Comparison of ENCODE assay signal across 20 mouse cellular contexts in genomic region chrX:167011977-167012542, GRCm38 (mm10).
A peak's percentile ranks its signal among the peaks of the same experiment; 100 is the strongest.
DNase-seq lines count a peak whose midpoint lies in the region; ATAC-seq and TF ChIP-seq lines count a peak whose summit lies in the region.
"Had no signal": no experiment of that assay in that cellular context is flagged by ENCODE, and none has a peak within 500 bp of the region (broad histone marks: within the 10 kb centered on the region; RNA-seq: fewer than 3 reads in every experiment).

No protein-coding gene starts in this region.

- no peaks in the 10 kb centered on the region for H3K27me3 ChIP-seq in stomach, embryonic 15.5 days (replicated peaks)
- H3K27me3 ChIP-seq in stomach, postnatal 0 days (ENCODE audit: control insufficient read depth, insufficient read depth, low read length): no peaks in the 10 kb centered on the region
- H3K27me3 ChIP-seq in lung, embryonic 16.5 days (ENCODE audit: control insufficient read depth, insufficient read depth, low read depth, low read length): no peaks in the 10 kb centered on the region; the same call in none of the 2 replicates
- H3K27me3 ChIP-seq: heart, embryonic 15.5 days had no signal

- no peak overlapping the region for H3K4me3 ChIP-seq in stomach, embryonic 15.5 days (replicated peaks)
- no peak overlapping the region for H3K4me3 ChIP-seq in stomach, postnatal 0 days (ENCODE audit: low read depth, low read length)
- no peak overlapping the region for H3K4me3 ChIP-seq in lung, embryonic 16.5 days (ENCODE audit: low read length)
- H3K4me3 ChIP-seq: embryonic facial prominence, embryonic 10.5 days; forebrain, embryonic 13.5 days; heart, adult 2 months; heart, embryonic 15.5 days; hindbrain, embryonic 10.5 days had no signal

- no peak for TF ChIP-seq EP300 in stomach, postnatal 0 days (optimal IDR thresholded peaks at IDR 0.05)

- no peaks in the 10 kb centered on the region for H3K9me3 ChIP-seq in stomach, embryonic 15.5 days
- no peaks in the 10 kb centered on the region for H3K9me3 ChIP-seq in stomach, postnatal 0 days (ENCODE audit: control insufficient read depth, low read length)
- H3K9me3 ChIP-seq in lung, embryonic 16.5 days (ENCODE audit: control insufficient read depth, low read length): no peaks in the 10 kb centered on the region
- H3K9me3 ChIP-seq: embryonic facial prominence, embryonic 10.5 days; forebrain, embryonic 13.5 days; heart, embryonic 15.5 days; hindbrain, embryonic 10.5 days had no signal

- no peaks in the 10 kb centered on the region for H3K4me1 ChIP-seq in stomach, embryonic 15.5 days
- no peaks in the 10 kb centered on the region for H3K4me1 ChIP-seq in stomach, postnatal 0 days (replicated peaks; ENCODE audit: control insufficient read depth, insufficient read depth)
- H3K4me1 ChIP-seq in lung, embryonic 16.5 days (replicated peaks; ENCODE audit: control insufficient read depth, insufficient read depth, low read length): 0 out of 2 replicates have a peak, but pooled peaks cover 3% of the 10 kb centered on the region
- H3K4me1 ChIP-seq: embryonic facial prominence, embryonic 10.5 days; forebrain, embryonic 13.5 days; heart, embryonic 15.5 days; hindbrain, embryonic 10.5 days had no signal

- no peak overlapping the region for H3K9ac ChIP-seq in stomach, embryonic 15.5 days
- no peak overlapping the region for H3K9ac ChIP-seq in stomach, postnatal 0 days (ENCODE audit: low read length)
- H3K9ac ChIP-seq in lung, embryonic 16.5 days (ENCODE audit: low read length): no peak overlapping the region
- H3K9ac ChIP-seq: forebrain, embryonic 13.5 days; forebrain, postnatal 0 days; heart, embryonic 15.5 days had no signal

- TF ChIP-seq CTCF in stomach, postnatal 0 days (IDR thresholded peaks at IDR 0.05; ENCODE audit: low read depth): no peak

- DNase-seq in stomach, postnatal 0 days (ENCODE audit: low spot score): no peak
- DNase-seq in lung, postnatal 25 days (ENCODE audit: low spot score): peak; percentile 59
- DNase-seq in layer of hippocampus, adult 18-20 months (ENCODE audit: low spot score in 2 of 2): no peak
- no peak for DNase-seq in layer of hippocampus, postnatal 36 days
- no peak for DNase-seq in yolk sac, embryonic 10.5 days (ENCODE audit: low spot score)
- DNase-seq: adrenal gland, adult 2 months; adrenal gland, postnatal 25 days; cerebellum, adult 2 months; cerebellum, postnatal 10 days; forebrain, postnatal 0 days; gastrocnemius, postnatal 14 days; heart, adult 2 months; heart, postnatal 14 days had no signal

- no peaks in the 10 kb centered on the region for H3K36me3 ChIP-seq in stomach, embryonic 15.5 days
- no peaks in the 10 kb centered on the region for H3K36me3 ChIP-seq in stomach, postnatal 0 days (ENCODE audit: control insufficient read depth, insufficient read depth, low read length)
- H3K36me3 ChIP-seq in lung, embryonic 16.5 days (ENCODE audit: control insufficient read depth, insufficient read depth, low read length): no peaks in the 10 kb centered on the region
- H3K36me3 ChIP-seq: embryonic facial prominence, embryonic 10.5 days; heart, embryonic 15.5 days; hindbrain, embryonic 10.5 days had no signal

- ATAC-seq in stomach, embryonic 15.5 days (ENCODE audit: insufficient read depth, low FRiP score, low read depth): peak; percentile 56
- no peak for ATAC-seq in stomach, postnatal 0 days (ENCODE audit: low FRiP score, low TSS enrichment)
- ATAC-seq in lung, embryonic 16.5 days (ENCODE audit: low read depth): peak; percentile 86
- ATAC-seq: forebrain, embryonic 13.5 days; forebrain, postnatal 0 days had no signal

- 53% methylated on average over 1 of the region's 1 CpGs for WGBS in stomach, embryonic 15.5 days
- 50% methylated on average over 1 of the region's 1 CpGs for WGBS in stomach, postnatal 0 days
- WGBS in lung, embryonic 16.5 days: 32% methylated on average over 1 of the region's 1 CpGs

- H3K27ac ChIP-seq in stomach, embryonic 15.5 days: no peak overlapping the region
- no peak overlapping the region for H3K27ac ChIP-seq in stomach, postnatal 0 days (replicated peaks)
- peak overlapping the region; percentile 61 for H3K27ac ChIP-seq in lung, embryonic 16.5 days (ENCODE audit: low read length)
- H3K27ac ChIP-seq: embryonic facial prominence, embryonic 10.5 days; forebrain, embryonic 13.5 days; heart, adult 2 months; heart, embryonic 15.5 days; hindbrain, embryonic 10.5 days had no signal

- H3K4me2 ChIP-seq in stomach, embryonic 15.5 days: no peak overlapping the region
- H3K4me2 ChIP-seq in stomach, postnatal 0 days (replicated peaks; ENCODE audit: low read depth): no peak overlapping the region
- H3K4me2 ChIP-seq in lung, embryonic 16.5 days (ENCODE audit: low read depth, low read length): no peak overlapping the region
- H3K4me2 ChIP-seq: forebrain, embryonic 13.5 days; heart, embryonic 11.5 days; heart, embryonic 15.5 days had no signal
